Mouse (Mus musculus): ENCODE data around the gene Gm21887. TPM values are rescaled to one million over a fixed set of nuclear protein-coding genes. Genes with fewer than 3 reads are reported as not detected.
"Not testable (repeated sequence)": the region's sequence is repeated elsewhere in the genome, so short reads cannot be mapped to it uniquely, and the experiment has no call there.

Gm21887 gene
- polyA plus RNA-seq, 1 experiment from 2014 or later, result 248 TPM

DNA sequence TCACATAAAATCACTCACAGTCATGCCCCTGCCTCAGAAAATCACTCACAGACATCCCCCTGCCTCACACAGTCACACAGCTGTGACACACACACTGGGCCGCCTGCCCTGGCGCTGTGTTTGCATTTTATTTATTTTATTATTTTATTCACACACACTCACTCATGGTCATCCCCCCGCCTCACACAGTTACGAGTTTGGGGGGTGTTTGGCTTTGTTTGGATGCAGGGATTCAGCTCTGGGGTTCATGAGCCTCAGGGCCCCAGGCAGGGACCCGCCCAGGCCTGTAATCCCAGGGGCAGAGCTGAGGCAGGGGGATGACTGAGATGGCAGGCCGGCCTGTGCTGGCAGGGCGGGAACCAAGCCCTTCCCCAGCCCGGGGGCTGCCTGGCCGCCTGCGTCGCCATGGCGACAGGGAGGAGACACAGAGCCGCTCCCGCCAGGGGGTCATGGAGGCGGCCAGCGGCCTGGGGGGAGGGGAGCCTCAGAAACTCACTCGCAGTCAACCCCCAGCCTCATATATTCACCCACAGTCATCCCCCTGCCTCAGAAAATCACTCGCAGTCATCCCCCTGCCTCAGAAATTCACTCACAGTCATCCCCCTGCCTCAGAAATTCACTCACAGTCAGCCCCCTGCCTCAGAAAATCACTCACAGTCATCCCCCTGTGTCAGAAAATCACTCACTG lies 6.8 kb upstream of the Gm21887 start:
- not testable (repeated sequence) for H3K27me3 ChIP-seq; H3K4me1 ChIP-seq; H3K4me2 ChIP-seq; H3K36me3 ChIP-seq; H3K4me3 ChIP-seq (replicated peaks); H3K27ac ChIP-seq; H3K9ac ChIP-seq
- WGBS, result 41% methylated on average over 18 of the region's 18 CpGs
- peak; percentile 45; the same call in 1 of the 2 replicates for ATAC-seq (replicated peaks; ENCODE audit: low FRiP score)
- H3K9me3 ChIP-seq (replicated peaks), result peaks cover 14% of the 10 kb centered on the region; the same call in 1 of the 2 replicates

DNA sequence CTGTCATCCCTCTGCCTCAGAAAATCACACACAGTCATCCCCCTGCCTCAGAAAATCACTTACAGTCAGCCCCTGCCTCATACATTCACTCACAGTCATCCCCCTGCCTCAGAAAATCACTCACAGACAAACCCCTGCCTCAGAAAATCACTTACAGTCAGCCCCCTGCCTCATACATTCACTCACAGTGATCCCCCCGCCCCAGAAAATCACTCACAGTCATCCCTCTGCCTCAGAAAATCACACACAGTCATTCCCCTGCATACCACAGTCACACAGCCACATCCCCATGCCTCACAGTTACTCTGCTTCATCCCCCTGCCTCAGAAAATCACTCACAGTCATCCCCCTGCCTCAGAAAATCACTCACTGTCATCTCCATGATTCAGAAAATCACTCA lies 5.9 kb upstream of the Gm21887 start:
- peaks cover 23% of the 10 kb centered on the region; the same call in 1 of the 2 replicates for H3K9me3 ChIP-seq (replicated peaks)
- not testable (repeated sequence) for H3K9ac ChIP-seq; ATAC-seq (replicated peaks; ENCODE audit: low FRiP score); H3K4me3 ChIP-seq (replicated peaks); H3K4me1 ChIP-seq; H3K36me3 ChIP-seq; H3K27me3 ChIP-seq; H3K4me2 ChIP-seq; H3K27ac ChIP-seq
- 44% methylated on average over 1 of the region's 1 CpGs for WGBS

DNA sequence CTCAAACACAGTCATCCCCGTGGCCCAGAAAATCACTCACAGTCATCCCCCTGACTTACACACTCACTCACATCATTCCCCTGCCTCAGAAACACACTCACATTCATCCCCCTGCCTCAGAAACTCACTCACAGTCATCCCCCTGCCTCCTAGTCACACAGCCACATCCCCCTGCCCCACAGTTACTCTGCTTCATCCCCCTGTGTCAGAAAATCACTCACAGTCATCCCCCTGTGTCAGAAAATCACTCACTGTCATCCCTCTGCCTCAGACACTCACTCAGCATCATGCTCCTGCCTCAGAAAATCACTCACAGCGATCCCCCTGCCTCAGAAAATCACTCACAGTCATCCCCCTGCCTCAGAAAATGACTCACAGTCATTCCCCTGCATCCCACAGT lies 5.2 kb upstream of the Gm21887 start:
- not testable (repeated sequence) for ATAC-seq (replicated peaks; ENCODE audit: low FRiP score); H3K9ac ChIP-seq; H3K4me1 ChIP-seq; H3K27ac ChIP-seq; H3K4me3 ChIP-seq (replicated peaks); H3K36me3 ChIP-seq; H3K27me3 ChIP-seq; H3K4me2 ChIP-seq
- WGBS, result 51% methylated on average over 2 of the region's 2 CpGs
- H3K9me3 ChIP-seq (replicated peaks), result peaks cover 25% of the 10 kb centered on the region

- H3K36me3 ChIP-seq; H3K4me2 ChIP-seq; H3K27me3 ChIP-seq; H3K4me3 ChIP-seq (replicated peaks); ATAC-seq (replicated peaks; ENCODE audit: low FRiP score); H3K9ac ChIP-seq; H3K27ac ChIP-seq; H3K4me1 ChIP-seq: not testable (repeated sequence)
- peaks cover 31% of the 10 kb centered on the region for H3K9me3 ChIP-seq (replicated peaks)
- WGBS, result 36% methylated on average over 5 of the region's 5 CpGs
Observed at GRCm38 (mm10) chrX:170004793-170005192, 4.7 kb upstream of the Gm21887 start.

DNA sequence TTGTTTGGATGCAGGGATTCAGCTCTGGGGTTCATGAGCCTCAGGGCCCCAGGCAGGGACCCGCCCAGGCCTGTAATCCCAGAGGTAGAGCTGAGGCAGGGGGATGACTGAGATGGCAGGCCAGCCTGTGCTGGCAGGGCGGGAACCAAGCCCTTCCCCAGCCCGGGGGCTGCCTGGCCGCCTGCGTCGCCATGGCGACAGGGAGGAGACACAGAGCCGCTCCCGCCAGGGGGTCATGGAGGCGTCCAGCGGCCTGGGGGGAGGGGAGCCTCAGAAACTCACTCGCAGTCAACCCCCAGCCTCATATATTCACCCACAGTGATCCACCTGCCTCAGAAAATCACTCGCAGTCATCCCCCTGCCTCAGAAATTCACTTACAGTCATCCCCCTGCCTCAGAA lies 4.3 kb upstream of the Gm21887 start:
- not testable (repeated sequence) for H3K4me3 ChIP-seq (replicated peaks); H3K4me2 ChIP-seq; ATAC-seq (replicated peaks; ENCODE audit: low FRiP score); H3K27ac ChIP-seq; H3K27me3 ChIP-seq; H3K9ac ChIP-seq; H3K36me3 ChIP-seq; H3K4me1 ChIP-seq
- 21% methylated on average over 13 of the region's 13 CpGs for WGBS
- peaks cover 31% of the 10 kb centered on the region for H3K9me3 ChIP-seq (replicated peaks)

GRCm38 (mm10) chrX:170005695-170006297 lies 3.7 kb upstream of the Gm21887 start:
- not testable (repeated sequence) for H3K27ac ChIP-seq; ATAC-seq (replicated peaks; ENCODE audit: low FRiP score); H3K4me2 ChIP-seq; H3K4me3 ChIP-seq (replicated peaks); H3K27me3 ChIP-seq; H3K4me1 ChIP-seq; H3K9ac ChIP-seq
- WGBS, result 54% methylated on average over 1 of the region's 1 CpGs
- Histone ChIP-seq H3K9me3 (replicated peaks) (peaks cover 35% of the 10 kb centered on the region), H3K36me3 (peaks cover 10% of the 10 kb centered on the region)

DNA sequence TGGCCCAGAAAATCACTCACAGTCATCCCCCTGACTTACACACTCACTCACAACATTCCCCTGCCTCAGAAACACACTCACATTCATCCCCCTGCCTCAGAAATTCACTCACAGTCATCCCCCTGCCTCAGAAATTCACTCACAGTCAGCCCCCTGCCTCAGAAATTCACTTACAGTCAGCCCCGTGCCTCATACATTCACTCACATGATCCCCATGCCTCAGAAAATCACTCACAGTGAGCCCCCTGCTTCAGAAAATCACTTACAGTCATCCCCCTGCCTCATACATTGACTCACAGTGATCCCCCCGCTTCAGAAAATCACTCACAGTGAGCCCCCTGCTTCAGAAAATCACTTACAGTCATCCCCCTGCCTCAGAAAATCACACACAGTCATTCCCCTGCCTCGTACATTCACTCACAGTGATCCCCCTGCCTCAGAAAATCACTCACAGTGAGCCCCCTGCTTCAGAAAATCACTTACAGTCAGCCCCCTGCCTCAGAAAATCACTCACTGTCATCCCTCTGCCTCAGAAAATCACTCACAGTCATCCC lies 2.7 kb upstream of the Gm21887 start:
- not testable (repeated sequence) for H3K9ac ChIP-seq; H3K4me2 ChIP-seq; H3K27ac ChIP-seq; H3K27me3 ChIP-seq; ATAC-seq (replicated peaks; ENCODE audit: low FRiP score); H3K4me1 ChIP-seq; H3K4me3 ChIP-seq (replicated peaks)
- peaks cover 38% of the 10 kb centered on the region for H3K9me3 ChIP-seq (replicated peaks)
- 55% methylated on average over 3 of the region's 3 CpGs for WGBS
- H3K36me3 ChIP-seq, result peaks cover 16% of the 10 kb centered on the region

DNA sequence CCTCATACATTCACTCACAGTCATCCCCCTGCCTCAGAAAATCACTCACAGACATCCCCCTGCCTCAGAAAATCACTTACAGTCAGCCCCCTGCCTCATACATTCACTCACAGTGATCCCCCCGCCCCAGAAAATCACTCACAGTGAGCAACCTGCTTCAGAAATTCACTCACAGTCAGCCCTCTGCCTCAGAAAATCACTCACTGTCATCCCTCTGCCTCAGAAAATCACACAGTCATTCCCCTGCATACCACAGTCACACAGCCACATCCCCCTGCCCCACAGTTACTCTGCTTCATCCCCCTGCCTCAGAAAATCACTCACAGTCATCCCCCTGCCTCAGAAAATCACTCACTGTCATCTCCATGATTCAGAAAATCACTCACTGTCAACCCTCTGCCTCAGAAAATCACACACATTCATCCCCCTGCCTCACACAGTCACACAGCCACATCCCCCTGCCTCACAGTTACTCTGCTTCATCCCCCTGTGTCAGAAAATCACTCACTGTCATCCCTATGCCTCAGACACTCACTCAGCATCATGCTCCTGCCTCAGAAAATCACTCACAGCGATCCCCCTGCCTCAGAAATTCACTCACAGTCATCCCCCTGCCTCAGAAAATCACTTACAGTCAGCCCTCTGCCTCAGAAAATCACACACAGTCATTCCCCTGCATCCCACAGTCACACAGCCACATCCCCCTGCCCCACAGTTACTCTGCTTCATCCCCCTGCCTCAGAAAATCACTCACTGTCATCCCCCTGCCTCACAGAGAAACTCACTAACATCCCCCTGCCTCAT lies 1.9 kb upstream of the Gm21887 start:
- WGBS, result 57% methylated on average over 2 of the region's 2 CpGs
- not testable (repeated sequence) for H3K4me3 ChIP-seq (replicated peaks); H3K4me1 ChIP-seq; H3K4me2 ChIP-seq; H3K27me3 ChIP-seq; ATAC-seq (replicated peaks; ENCODE audit: low FRiP score); H3K9ac ChIP-seq
- H3K9me3 ChIP-seq (replicated peaks), result peaks cover 38% of the 10 kb centered on the region
- peaks cover 16% of the 10 kb centered on the region for H3K36me3 ChIP-seq
- H3K27ac ChIP-seq, result 0 out of 2 replicates have a peak overlapping the region, but pooled peaks have one; percentile 3

GRCm38 (mm10) chrX:170008179-170008467 lies 1.3 kb upstream of the Gm21887 start:
- H3K4me1 ChIP-seq; H3K9ac ChIP-seq; H3K27me3 ChIP-seq; H3K4me3 ChIP-seq (replicated peaks); ATAC-seq (replicated peaks; ENCODE audit: low FRiP score); H3K4me2 ChIP-seq: not testable (repeated sequence)
- H3K27ac ChIP-seq, result 0 out of 2 replicates have a peak overlapping the region, but pooled peaks have one; percentile 3
- peaks cover 16% of the 10 kb centered on the region for H3K36me3 ChIP-seq
- peaks cover 38% of the 10 kb centered on the region for H3K9me3 ChIP-seq (replicated peaks)

GRCm38 (mm10) chrX:170008584-170008983 lies 875 bp upstream of the Gm21887 start:
- ATAC-seq (replicated peaks; ENCODE audit: low FRiP score); H3K27me3 ChIP-seq; H3K4me1 ChIP-seq; H3K4me3 ChIP-seq (replicated peaks); H3K9ac ChIP-seq; H3K4me2 ChIP-seq; H3K27ac ChIP-seq: not testable (repeated sequence)
- 42% methylated on average over 3 of the region's 3 CpGs for WGBS
- Histone ChIP-seq H3K9me3 (replicated peaks) (peaks cover 38% of the 10 kb centered on the region), H3K36me3 (peaks cover 16% of the 10 kb centered on the region)

GRCm38 (mm10) chrX:170009801-170010221 lies 352 bp downstream of the Gm21887 start:
- WGBS, result 58% methylated on average over 25 of the region's 25 CpGs
- peak overlapping the region; percentile 54 for H3K4me3 ChIP-seq (replicated peaks)
- peak overlapping the region; percentile 63 for H3K9ac ChIP-seq
- not testable (repeated sequence) for H3K4me2 ChIP-seq, H3K4me1 ChIP-seq, H3K27me3 ChIP-seq
- peaks cover 20% of the 10 kb centered on the region for H3K36me3 ChIP-seq
- peaks cover 31% of the 10 kb centered on the region for H3K9me3 ChIP-seq (replicated peaks)
- H3K27ac ChIP-seq, result peak overlapping the region; percentile 86
- peak; percentile 97 for ATAC-seq (replicated peaks; ENCODE audit: low FRiP score)
